Mouse (Mus musculus) olfactory bulb, adult 2 months (tissue): ENCODE data around the gene Fgfr2.

Experiments
- CTCF ChIP-seq: fragments of 200-500 bp; IDR thresholded peaks from 2 replicates; pipeline ENCODE4 v1.5.1; 2012; ENCODE audit warnings: low read depth, mild to moderate bottlenecking, low read length, moderate library complexity; ENCODE audit not compliant: insufficient read depth
- POLR2A ChIP-seq: fragments of 200-500 bp; IDR thresholded peaks from 2 replicates; pipeline ENCODE4 v1.6.1; 2012; ENCODE audit warnings: mild to moderate bottlenecking, low read depth, low read length, moderate library complexity; ENCODE audit not compliant: insufficient read depth

DNA sequence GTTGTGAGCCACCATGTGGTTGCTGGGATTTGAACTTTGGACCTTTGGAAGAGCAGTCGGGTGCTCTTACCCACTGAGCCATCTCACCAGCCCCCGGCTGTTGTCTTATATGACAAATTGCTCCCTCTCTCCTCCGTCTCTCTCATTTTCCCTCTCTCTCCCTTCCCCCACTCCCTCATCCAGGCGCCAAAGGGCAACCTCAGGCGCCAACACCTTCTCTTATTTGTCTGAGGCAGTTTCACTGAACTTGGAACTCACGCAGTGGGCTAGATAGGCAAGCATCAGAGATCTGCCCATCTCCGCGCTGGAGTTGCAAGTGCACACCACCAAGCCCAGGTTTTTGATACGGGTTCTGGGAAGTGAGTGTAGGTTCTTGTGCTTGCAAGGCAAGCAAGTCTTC, 2287.1 kb downstream of the Fgfr2 start:
- no peak for TF ChIP-seq CTCF
- no peak for TF ChIP-seq POLR2A
